Mouse (Mus musculus): ENCODE measurements around the gene Gm10999.
"Not testable (repeated sequence)": the region's sequence is repeated elsewhere in the genome, so short reads cannot be mapped to it uniquely, and the experiment has no call there.

DNA sequence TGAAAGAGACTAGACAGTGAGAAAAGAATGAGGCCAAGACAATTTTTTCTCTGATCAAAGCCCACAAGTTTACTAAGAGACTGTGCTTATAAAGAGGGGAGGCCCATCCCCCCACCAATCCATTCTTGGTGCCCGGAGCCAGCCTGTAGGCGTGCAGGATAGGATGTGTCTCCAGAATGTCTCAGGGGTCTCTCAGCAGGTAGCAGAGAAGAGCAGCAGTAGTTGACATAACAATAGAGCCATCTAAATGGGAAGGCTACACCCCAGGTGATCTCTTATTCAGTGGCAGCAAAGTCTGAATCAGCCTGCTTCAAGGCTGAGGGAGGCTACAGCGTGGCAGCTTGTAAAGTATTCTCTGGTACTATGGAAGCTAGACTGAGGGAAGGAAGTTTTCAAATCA, 15.7 kb downstream of the Gm10999 start:
- TF ChIP-seq POLR2A, CTCF (IDR thresholded peaks at IDR 0.05; ENCODE audit: insufficient read depth, low read depth, low read length): not testable (repeated sequence)

Measured in olfactory bulb, adult 2 months (tissue).